Mouse (Mus musculus): Measurements from ENCODE around the gene Krtap4-8.
"Not testable (repeated sequence)": the region's sequence is repeated elsewhere in the genome, so short reads cannot be mapped to it uniquely, and the experiment has no call there.

GRCm38 (mm10) chr11:99804346-99804745 is 23.8 kb upstream of the Krtap4-8 start, which contains the start of gene Gm11554:
- TF ChIP-seq POLR2A, CTCF (IDR thresholded peaks at IDR 0.05; ENCODE audit: insufficient read depth, low read depth, low read length): not testable (repeated sequence)
